Mouse (Mus musculus): ENCODE measurements around the gene Olfr1419.
A peak's percentile ranks its signal among the peaks of the same experiment; 100 is the strongest.
"Not testable (repeated sequence)": the region's sequence is repeated elsewhere in the genome, so short reads cannot be mapped to it uniquely, and the experiment has no call there.

The Olfr1419 gene

GRCm38 (mm10) chr19:11875006-11875405, at the start of gene Olfr1419:
TSS of gene Olfr1419 (minus strand) at chr19:11875106.
- no peak for DNase-seq (ENCODE audit: low read depth, low spot score)

DNA sequence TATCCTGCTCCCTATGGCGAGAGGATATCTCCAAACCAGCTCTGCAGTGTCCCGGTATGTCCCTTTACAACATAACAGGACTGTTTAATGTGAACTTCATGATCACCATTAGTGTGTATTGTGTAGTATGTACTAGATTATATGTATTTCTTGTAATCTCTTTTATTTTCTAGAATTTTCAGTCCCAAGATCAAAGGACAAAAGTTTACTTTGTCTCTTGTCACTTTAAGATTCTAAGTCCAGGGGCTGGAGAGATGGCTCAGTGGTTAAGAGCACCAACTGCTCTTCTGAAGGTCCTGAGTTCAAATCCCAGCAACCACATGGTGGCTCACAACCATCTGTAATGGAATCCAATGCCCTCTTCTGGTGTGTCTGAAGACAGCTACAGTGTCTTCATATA, 47.6 kb upstream of the Olfr1419 start:
- not testable (repeated sequence) for DNase-seq (ENCODE audit: low read depth, low spot score)

DNA sequence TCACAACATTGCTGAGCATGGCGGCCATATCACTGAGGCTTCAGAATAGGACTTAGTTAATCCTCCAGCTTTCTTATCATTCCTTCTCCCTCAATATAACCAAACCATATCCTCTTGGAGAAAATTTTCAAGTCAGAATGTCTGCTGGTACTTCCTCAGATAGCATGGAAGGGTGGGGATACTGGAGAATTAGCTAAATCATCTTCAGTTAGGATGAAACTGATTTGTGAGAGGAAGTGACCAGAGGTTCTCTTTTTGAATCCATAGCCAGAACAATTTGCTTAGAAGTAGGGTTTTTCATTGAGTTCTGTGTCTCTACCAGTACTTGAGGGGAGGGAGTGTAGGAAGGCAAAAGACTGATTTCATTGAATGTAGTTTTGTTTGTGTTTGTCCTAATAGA, 47.2 kb upstream of the Olfr1419 start:
- no peak for DNase-seq (ENCODE audit: low read depth, low spot score)

DNA sequence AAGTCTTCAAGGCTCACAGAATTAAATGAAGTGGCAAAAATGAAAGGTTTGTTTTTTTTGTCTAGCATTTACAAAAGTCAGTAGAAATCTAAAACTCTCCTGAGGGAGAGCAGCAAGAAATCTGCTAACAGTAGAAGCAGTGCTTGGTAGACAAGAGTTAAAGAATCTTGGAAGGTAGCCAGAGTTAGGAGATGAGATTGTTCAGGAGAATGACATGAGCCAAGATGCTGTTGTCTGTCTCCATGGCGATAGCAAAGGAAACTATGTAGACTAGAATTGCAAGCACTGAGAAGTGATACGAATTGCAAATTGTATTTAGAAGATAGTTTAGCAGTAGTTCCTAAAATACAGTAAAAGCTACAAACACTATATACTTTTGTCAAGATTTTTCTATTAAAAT, 40.9 kb upstream of the Olfr1419 start:
- no peak for DNase-seq (ENCODE audit: low read depth, low spot score)

GRCm38 (mm10) chr19:11912533-11913121, 37.7 kb upstream of the Olfr1419 start:
- DNase-seq (ENCODE audit: low read depth, low spot score): no peak

GRCm38 (mm10) chr19:11912037-11912532, 37.2 kb upstream of the Olfr1419 start, which contains the start of gene Patl1:
TSS of gene Patl1 (plus strand) at chr19:11912399.
- DNase-seq (ENCODE audit: low read depth, low spot score): peak; percentile 96

DNA sequence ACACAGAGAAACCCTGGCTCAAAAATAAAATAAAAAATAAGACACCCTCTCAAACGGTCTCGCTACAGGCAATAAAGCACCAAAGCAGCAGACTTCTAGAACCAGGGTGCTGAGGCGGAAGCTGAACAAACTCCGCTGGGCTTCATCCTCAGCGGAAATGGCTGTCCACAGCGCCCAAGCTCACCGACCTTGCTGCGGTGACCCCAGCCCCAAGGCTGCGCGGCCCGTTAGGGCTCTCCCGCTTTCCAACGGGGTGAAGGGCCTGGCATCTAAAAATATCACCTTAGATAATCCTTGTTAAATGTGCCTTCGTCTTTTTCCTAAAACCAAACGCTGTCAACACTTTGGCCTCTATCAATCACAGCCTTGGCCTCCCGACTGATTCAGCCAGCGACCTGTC, 36.7 kb upstream of the Olfr1419 start:
- DNase-seq (ENCODE audit: low read depth, low spot score): no peak

- DNase-seq (ENCODE audit: low read depth, low spot score): no peak
These were observed 36.1 kb upstream of the Olfr1419 start for GRCm38 (mm10) chr19:11911021-11911420.

- no peak for DNase-seq (ENCODE audit: low read depth, low spot score)
These were observed 11.4 kb upstream of the Olfr1419 start, which contains the start of gene Olfr1420 for GRCm38 (mm10) chr19:11886265-11886664. TSS of gene Olfr1420 (plus strand) at chr19:11886565.

- not testable (repeated sequence) for DNase-seq (ENCODE audit: low read depth, low spot score)
These were observed 3.5 kb upstream of the Olfr1419 start for GRCm38 (mm10) chr19:11878404-11878803.

- no peak for DNase-seq (ENCODE audit: low read depth, low spot score)
These were observed 7.1 kb downstream of the Olfr1419 start for GRCm38 (mm10) chr19:11867837-11868236.

DNA sequence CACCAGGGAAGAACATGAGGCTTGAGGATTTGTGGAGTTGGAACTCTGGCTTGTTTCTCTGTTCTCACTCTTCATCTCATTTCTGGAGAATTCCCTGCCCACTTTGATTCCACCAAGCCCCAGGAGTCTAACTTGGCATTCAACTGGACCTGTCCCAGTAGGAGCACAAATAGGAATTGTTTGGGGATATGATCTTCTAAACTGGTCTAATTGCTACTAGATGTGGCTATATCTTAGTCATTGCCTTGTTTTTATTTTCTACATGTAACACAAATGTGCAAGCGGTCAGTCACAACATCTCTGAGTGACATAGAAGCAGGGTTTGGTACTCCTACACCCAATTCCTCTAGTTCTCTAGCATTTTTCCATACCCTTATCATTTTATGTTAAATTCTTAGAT, 13.9 kb downstream of the Olfr1419 start, which contains the start of gene Olfr1418:
Gene Olfr1418 (minus strand): TSS at position 101 of the 400 bp plus-strand sequence.
- no peak for DNase-seq (ENCODE audit: low read depth, low spot score)

DNA sequence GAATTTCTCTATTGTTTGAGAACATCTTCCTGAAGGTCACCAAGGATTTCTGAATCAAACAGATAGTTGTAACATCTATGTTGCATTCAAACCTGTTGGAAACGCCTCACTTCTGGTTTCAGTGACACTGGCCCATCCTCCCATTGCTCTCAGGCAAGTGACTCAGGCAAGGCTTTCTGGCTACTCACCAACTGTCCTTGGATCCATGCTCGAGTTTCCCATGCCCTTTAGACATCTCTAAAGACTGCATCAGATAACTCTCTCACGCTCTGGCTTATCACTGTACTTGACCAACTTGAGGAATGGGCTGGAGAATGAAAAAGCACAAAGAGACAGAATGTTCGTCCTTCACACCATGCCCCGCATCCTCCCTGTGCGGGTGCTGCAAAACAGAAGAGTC, 18.4 kb downstream of the Olfr1419 start:
- no peak for DNase-seq (ENCODE audit: low read depth, low spot score)

DNA sequence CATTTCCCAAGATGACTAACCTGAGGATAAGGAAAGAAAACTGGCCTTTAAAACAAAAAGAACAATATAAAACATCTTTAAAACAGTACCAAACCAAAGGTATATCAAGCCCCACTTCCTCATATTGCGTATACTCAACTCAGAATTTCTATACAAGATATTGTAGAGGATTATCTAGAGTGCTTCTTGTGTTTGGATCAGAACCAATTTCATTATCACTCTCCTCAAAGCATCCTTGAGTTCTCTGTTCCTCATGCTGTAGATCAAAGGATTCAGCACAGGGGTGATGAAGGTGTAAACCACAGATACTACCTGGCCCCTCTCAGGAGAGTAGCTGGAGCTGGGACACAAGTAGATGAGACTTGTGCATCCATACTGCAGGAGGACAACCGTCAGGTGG, 20.1 kb downstream of the Olfr1419 start:
- no peak for DNase-seq (ENCODE audit: low read depth, low spot score)

DNA sequence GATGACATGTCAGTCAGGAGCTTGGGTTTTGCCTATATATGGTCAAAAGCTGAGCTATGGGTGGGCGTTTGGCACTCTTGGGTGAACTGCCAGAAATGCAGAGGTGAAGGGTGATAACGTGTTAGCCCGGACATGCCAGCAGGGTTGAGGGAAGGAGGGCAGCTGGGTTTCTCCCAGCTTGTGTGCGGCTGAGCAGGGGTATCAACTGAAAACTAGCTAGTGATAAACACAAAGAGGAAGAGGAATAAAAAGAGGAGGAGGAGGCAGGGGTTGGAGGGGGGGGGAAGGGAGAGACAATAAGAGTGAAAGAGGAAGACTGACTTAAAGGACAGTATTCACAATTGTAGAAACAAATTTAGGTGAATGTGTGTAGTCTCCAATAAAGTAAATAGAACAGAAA, 22.3 kb downstream of the Olfr1419 start:
- no peak for DNase-seq (ENCODE audit: low read depth, low spot score)

GRCm38 (mm10) chr19:11846333-11846732, 28.6 kb downstream of the Olfr1419 start:
- DNase-seq (ENCODE audit: low read depth, low spot score): no peak

GRCm38 (mm10) chr19:11839119-11839518, 35.8 kb downstream of the Olfr1419 start, which contains the start of gene Olfr1417:
TSS of gene Olfr1417 (minus strand) at chr19:11839219.
- no peak for DNase-seq (ENCODE audit: low read depth, low spot score)

DNA sequence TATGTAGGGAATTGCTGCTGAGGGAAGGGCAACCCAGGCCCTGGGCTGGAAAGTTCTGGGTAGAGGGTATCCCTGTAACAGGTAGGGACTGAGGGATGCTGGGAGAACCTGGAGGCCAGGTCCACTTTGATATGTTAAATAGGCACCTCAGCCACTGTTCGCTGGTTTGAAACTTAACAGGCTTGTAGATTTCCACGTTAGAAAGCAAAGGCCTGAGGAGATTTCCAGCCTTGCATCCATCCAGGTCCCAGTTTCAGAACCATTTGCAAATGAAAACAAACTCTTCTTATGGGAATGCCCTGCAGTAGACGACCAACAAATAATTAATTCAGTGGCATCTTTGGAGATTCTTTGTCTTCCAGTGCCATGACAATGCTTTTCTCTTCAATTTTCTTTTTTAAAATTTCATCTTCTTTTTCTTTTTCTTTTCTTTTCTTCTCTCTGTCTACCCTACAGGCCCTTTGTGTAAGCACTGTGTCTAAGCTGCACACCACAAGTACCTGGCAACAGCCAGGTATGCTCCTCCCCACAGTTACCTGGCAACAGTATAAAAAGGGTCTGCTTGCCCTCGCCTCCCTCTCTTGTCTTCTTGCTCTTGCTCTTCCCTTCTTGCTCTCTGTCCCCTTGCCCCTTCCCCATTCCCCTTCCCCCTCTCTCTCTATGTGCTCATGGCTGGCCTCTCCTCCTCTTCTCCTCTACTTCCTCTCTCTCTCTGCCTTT, 51.4 kb downstream of the Olfr1419 start:
- no peak for DNase-seq (ENCODE audit: low read depth, low spot score)

DNA sequence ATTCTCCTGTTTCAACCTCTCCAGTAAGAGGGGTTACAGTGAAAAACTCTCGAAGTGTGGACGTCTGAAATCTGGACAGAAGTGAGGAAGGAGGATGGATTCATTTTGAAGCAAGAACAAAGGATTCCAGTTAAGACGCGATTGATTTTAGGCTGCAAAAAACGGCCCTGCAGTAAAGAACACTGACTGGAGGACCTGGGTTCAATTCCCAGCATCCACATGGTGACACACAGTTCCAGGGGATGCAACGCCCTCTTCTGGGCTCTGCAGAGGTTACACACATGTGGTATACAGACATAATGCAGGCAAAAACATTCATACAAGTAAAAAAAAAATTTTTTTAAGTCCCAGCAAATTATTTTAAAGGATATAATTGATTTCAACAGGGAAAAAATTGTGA, 54.7 kb downstream of the Olfr1419 start:
- DNase-seq (ENCODE audit: low read depth, low spot score): no peak

- DNase-seq (ENCODE audit: low read depth, low spot score): peak; percentile 82
These were observed 55.1 kb downstream of the Olfr1419 start for GRCm38 (mm10) chr19:11819800-11820199.

- DNase-seq (ENCODE audit: low read depth, low spot score): no peak
These were observed 55.7 kb downstream of the Olfr1419 start, which contains the start of gene Stx3 for GRCm38 (mm10) chr19:11819143-11819700. TSS of gene Stx3 (minus strand) at chr19:11819403.
